Mouse (Mus musculus) intestine, embryonic 16.5 days (tissue): Measurements from ENCODE around the gene Rack1. TPM values are rescaled to one million over a fixed set of nuclear protein-coding genes. Genes with fewer than 3 reads are reported as not detected.
"Not testable (repeated sequence)": the region's sequence is repeated elsewhere in the genome, so short reads cannot be mapped to it uniquely, and the experiment has no call there.

Source experiments
- ATAC-seq: fragments of 200-750 bp; cut with Nextera tagmentation; 2 replicates; pipeline ENCODE4 v1.8.0; 2017; ENCODE audit warnings: moderate TSS enrichment, moderate library complexity
- H3K27ac ChIP-seq: fragments of 300-500 bp; sonication (generic); 2 replicates; pipeline ENCODE4 v1.5.1; 2014; ENCODE audit warnings: mild to moderate bottlenecking, low read length
- H3K27me3 ChIP-seq: fragments of 300-500 bp; sonication (generic); replicated peaks from 2 replicates; pipeline ENCODE4 v1.6.1; 2014; ENCODE audit warnings: low read length, control low read depth, mixed read lengths; ENCODE audit not compliant: control insufficient read depth, insufficient read depth
- H3K36me3 ChIP-seq: fragments of 300-500 bp; sonication (generic); 2 replicates; pipeline ENCODE4 v1.6.1; 2014; ENCODE audit warnings: low read length, control low read depth; ENCODE audit not compliant: control insufficient read depth, insufficient read depth
- H3K4me1 ChIP-seq: fragments of 300-500 bp; sonication (generic); 2 replicates; pipeline ENCODE4 v1.6.1; 2014; ENCODE audit warnings: low read length, control low read depth, mixed read lengths; ENCODE audit not compliant: control insufficient read depth, insufficient read depth
- H3K4me2 ChIP-seq: fragments of 300-500 bp; sonication (generic); 2 replicates; pipeline ENCODE4 v1.6.1; 2014; ENCODE audit warnings: low read depth, low read length, control low read depth
- H3K4me3 ChIP-seq: fragments of 300-500 bp; sonication (generic); 2 replicates; pipeline ENCODE4 v1.5.1; 2014; ENCODE audit warnings: mild to moderate bottlenecking, low read length
- H3K9ac ChIP-seq: fragments of 300-500 bp; sonication (generic); 2 replicates; pipeline ENCODE4 v1.6.1; 2014; ENCODE audit warnings: low read depth, low read length
- H3K9me3 ChIP-seq: fragments of 300-500 bp; sonication (generic); 2 replicates; pipeline ENCODE4 v1.6.1; 2016; ENCODE audit warnings: low read length, control low read depth; ENCODE audit not compliant: control insufficient read depth
- WGBS: fragments of 180-500 bp; shearing (Covaris S2); extraction: QIAGEN DNeasy Blood & Tissue Kit; methylation state at CpG from one replicate; pipeline ENCODE4 v1.1.7; 2014; 5-methylcytosine and 5-hydroxymethylcytosine counted together
- polyA plus RNA-seq: library from polyadenylated mRNA; unstranded; fragments of >200 nt; fragmentation: Nextera tagmentation; extraction: Ambion mirVana; gene quantifications from 2 replicates; pipeline ENCODE4 v1.2.1, GENCODE M21; 2015

Rack1 gene
- polyA plus RNA-seq, 1 experiment from 2014 or later = 755 TPM

GRCm38 (mm10) chr11:48816281-48816781, 16.2 kb downstream of the Rack1 start:
- Histone ChIP-seq H3K9me3 (no peaks in the 10 kb centered on the region), H3K9ac (peak overlapping the region; percentile 88), H3K27me3 (no peaks in the 10 kb centered on the region), H3K4me2 (peak overlapping the region; percentile 81), H3K36me3 (no peaks in the 10 kb centered on the region), H3K4me1 (peaks cover 22% of the 10 kb centered on the region), H3K4me3 (peak overlapping the region; percentile 83), H3K27ac (peak overlapping the region; percentile 71)
- peak; percentile 23 for ATAC-seq
- WGBS = 2% methylated on average over 23 of the region's 23 CpGs

GRCm38 (mm10) chr11:48816800-48817665, 16.9 kb downstream of the Rack1 start, which contains the start of gene Trim41:
Gene Trim41 (minus strand): TSS chr11:48817353.
- Histone ChIP-seq H3K4me1 (peaks cover 22% of the 10 kb centered on the region), H3K4me3 (peak within 1 kb of the TSS; percentile 83), H3K4me2 (peak within 1 kb of the TSS; percentile 81), H3K27me3 (no peaks in the 10 kb centered on the region), H3K9ac (peak within 1 kb of the TSS; percentile 96), H3K36me3 (no peaks in the 10 kb centered on the region), H3K9me3 (no peaks in the 10 kb centered on the region), H3K27ac (peak within 1 kb of the TSS; percentile 99)
- under 1% methylated on average over 69 of the region's 77 CpGs for WGBS
- ATAC-seq = peak; percentile 97

- Histone ChIP-seq H3K4me3 (peak overlapping the region; percentile 83), H3K9me3 (no peaks in the 10 kb centered on the region), H3K4me1 (peaks cover 22% of the 10 kb centered on the region), H3K4me2 (peak overlapping the region; percentile 73), H3K9ac (peak overlapping the region; percentile 96), H3K36me3 (no peaks in the 10 kb centered on the region), H3K27ac (peak overlapping the region; percentile 99), H3K27me3 (no peaks in the 10 kb centered on the region)
- ATAC-seq = no peak
- WGBS = 4% methylated on average over 9 of the region's 9 CpGs
These were observed 17.7 kb downstream of the Rack1 start for GRCm38 (mm10) chr11:48817794-48818193.

GRCm38 (mm10) chr11:48818346-48818745, 18.2 kb downstream of the Rack1 start:
- H3K9me3 ChIP-seq = no peaks in the 10 kb centered on the region
- H3K9ac ChIP-seq = peak overlapping the region; percentile 96
- H3K27me3 ChIP-seq = no peaks in the 10 kb centered on the region
- peak overlapping the region; percentile 40; the same call in 1 of the 2 replicates for H3K27ac ChIP-seq
- H3K4me1 ChIP-seq = peaks cover 22% of the 10 kb centered on the region
- H3K4me3 ChIP-seq = peak overlapping the region; percentile 83
- H3K36me3 ChIP-seq = no peaks in the 10 kb centered on the region
- peak overlapping the region; percentile 73 for H3K4me2 ChIP-seq
- WGBS = 0% methylated on average over 16 of the region's 16 CpGs
- ATAC-seq = no peak

GRCm38 (mm10) chr11:48819614-48820307, 19.6 kb downstream of the Rack1 start:
- no peaks in the 10 kb centered on the region for H3K9me3 ChIP-seq
- no peak overlapping the region for H3K4me3 ChIP-seq
- H3K27ac ChIP-seq = peak overlapping the region; percentile 52; the same call in 1 of the 2 replicates
- no peak for ATAC-seq
- H3K9ac ChIP-seq = no peak overlapping the region
- H3K4me1 ChIP-seq = peaks cover 22% of the 10 kb centered on the region
- no peaks in the 10 kb centered on the region for H3K36me3 ChIP-seq
- no peaks in the 10 kb centered on the region for H3K27me3 ChIP-seq
- H3K4me2 ChIP-seq = no peak overlapping the region
- WGBS = 72% methylated on average over 7 of the region's 7 CpGs

- H3K4me3 ChIP-seq = no peak overlapping the region
- peak overlapping the region; percentile 52 for H3K27ac ChIP-seq
- H3K4me2 ChIP-seq = no peak overlapping the region
- 0 out of 2 replicates have a peak, but pooled peaks cover 2% of the 10 kb centered on the region for H3K27me3 ChIP-seq
- no peak overlapping the region for H3K9ac ChIP-seq
- ATAC-seq = no peak
- no peaks in the 10 kb centered on the region for H3K9me3 ChIP-seq
- no peaks in the 10 kb centered on the region for H3K36me3 ChIP-seq
- peaks cover 17% of the 10 kb centered on the region for H3K4me1 ChIP-seq
These were observed 20.2 kb downstream of the Rack1 start for GRCm38 (mm10) chr11:48820308-48820674.

GRCm38 (mm10) chr11:48821299-48821698, 21.2 kb downstream of the Rack1 start:
- not testable (repeated sequence) for H3K27ac ChIP-seq, H3K4me1 ChIP-seq, H3K9me3 ChIP-seq, H3K36me3 ChIP-seq, H3K4me3 ChIP-seq, H3K27me3 ChIP-seq, ATAC-seq, H3K9ac ChIP-seq, H3K4me2 ChIP-seq
- WGBS = 87% methylated on average over 14 of the region's 14 CpGs

- Histone ChIP-seq H3K36me3 (no peaks in the 10 kb centered on the region), H3K27ac (no peak overlapping the region), H3K4me3 (peak overlapping the region; percentile 50), H3K4me1 (peaks cover 9% of the 10 kb centered on the region), H3K4me2 (peak overlapping the region; percentile 80), H3K9ac (no peak overlapping the region), H3K9me3 (no peaks in the 10 kb centered on the region), H3K27me3 (0 out of 2 replicates have a peak, but pooled peaks cover 2% of the 10 kb centered on the region)
- WGBS = 41% methylated on average over 14 of the region's 14 CpGs
- ATAC-seq = no peak
These were observed 22.8 kb downstream of the Rack1 start for GRCm38 (mm10) chr11:48822768-48823512.
